Mouse (Mus musculus): Measurements from ENCODE around the gene Vwa8.

Vwa8 gene

DNA sequence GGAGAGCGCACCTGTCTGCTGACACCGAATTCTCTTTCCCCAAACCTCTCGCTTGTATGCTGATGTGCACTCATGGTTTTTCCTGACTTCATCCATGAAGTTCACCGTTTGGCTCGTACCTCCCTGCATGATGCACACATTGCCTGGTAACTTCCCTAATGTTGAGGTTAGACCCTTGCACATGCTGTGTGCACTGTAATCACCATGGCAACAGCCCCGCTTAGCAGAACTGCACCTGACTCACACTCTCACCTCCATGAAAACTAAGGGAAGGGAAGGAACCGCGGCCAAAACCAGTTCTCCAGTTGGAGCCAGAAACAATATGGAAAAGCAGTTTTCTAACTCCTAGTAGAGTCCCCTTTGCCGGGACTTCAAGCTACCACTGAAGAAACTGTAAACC lies 294.8 kb downstream of the Vwa8 start:
- no peak for DNase-seq (ENCODE audit: low spot score)

GRCm38 (mm10) chr14:79144278-79145224 lies 295.7 kb downstream of the Vwa8 start:
- no peak for DNase-seq (ENCODE audit: low spot score)

DNA sequence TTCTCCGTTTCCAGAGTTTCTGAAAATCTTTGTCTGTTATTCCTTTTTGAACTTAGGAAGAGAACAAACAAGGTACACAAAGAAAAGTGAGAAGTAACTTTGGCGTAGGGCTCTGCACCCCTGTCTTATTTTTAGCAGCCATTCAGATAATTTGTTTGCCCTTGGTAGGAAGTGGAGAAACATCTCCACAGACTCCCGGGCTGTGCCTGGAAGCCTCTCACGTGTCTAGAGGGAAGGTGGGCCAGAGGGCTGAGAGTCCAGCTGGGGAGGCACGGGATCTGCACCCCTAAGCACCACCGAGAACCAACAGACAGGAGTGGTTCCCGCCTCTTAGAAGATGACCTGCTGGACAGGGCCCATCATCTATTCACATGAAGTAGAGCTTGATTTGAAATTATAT lies 302.9 kb downstream of the Vwa8 start:
- DNase-seq (ENCODE audit: low spot score), result no peak

DNA sequence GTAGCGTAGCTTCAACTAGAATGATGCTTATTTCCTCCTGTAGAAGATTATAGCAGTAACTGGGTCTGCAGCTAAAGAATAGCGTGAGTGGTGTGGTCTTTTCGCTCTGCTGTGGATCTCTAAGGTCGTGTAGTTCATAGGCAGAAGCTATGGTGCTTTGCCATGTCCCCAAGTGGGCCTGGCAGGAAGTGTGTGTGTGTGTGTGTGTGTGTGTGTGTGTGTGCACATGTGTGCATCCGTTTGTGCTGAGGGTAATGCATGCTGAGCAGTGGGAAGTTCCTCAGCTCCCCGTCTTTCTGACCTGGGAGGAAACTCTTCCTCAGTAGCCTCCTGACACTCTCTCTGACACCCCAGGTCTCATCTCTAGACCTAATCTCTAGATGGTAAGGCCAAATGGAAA lies 305.0 kb downstream of the Vwa8 start:
- no peak for DNase-seq (ENCODE audit: low spot score)

- DNase-seq (ENCODE audit: low spot score), result no peak
Observed at GRCm38 (mm10) chr14:79154961-79155360, 306.1 kb downstream of the Vwa8 start.

DNA sequence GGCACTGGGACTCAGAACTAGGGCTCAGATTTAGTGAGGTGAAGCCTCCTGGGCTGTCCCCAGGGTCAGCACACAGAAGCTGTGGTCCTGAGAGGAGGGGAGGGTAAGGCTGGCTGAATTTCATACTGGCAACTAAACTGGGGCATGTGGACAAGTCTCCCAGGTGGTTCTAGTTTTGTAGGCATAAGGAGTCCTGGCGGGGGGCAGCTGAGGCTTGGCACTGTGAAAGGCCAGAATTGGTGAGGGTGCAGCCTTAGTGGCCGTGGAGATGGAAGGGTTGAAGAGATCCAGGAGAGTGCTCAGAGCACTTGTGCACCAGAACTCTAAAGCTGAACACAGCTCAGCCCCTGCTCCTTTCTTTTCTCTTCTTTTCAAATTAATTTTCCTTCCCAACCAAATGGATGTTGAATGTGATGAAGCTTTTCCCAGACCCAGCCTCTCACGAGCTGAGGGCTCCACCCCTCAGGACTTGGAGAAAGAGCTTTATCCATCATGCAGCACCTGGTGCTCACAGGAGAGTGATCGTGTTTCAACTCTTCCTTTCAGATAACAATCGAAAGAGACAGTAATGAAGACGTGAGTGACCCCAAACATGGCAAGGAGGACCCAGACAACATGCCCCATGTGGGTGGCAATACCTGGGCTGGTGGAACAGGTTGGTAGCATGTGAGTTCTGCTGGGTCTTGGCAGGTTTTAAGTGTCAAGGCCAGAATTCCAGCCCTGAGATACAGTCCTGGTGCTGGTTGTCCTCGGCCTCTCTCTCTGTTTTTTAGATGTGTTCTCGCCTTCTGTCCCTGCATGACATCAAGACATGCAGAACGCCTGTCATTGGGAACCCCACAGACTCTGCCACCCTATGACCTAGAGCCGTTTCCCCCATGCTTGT lies 307.9 kb downstream of the Vwa8 start:
- DNase-seq (ENCODE audit: low spot score), result no peak

GRCm38 (mm10) chr14:79157451-79158218 lies 308.8 kb downstream of the Vwa8 start:
- DNase-seq (ENCODE audit: low spot score), result peak; percentile 27

DNA sequence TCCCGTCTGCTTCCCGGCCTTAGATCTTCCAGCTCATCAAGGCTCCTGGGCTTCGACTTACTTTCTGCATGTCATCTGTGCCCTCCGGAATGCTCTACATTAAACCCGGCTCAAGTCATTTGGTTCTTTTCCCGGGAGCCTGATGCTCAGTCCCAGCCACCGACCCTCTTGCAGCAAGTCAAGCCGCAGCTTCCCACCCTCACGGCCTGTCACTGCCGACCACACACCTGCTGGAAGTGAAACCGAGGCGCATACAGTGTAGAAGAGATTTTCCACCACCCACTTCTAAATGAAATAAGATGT lies 309.3 kb downstream of the Vwa8 start:
- no peak for DNase-seq (ENCODE audit: low spot score)

GRCm38 (mm10) chr14:79158673-79159200 lies 309.9 kb downstream of the Vwa8 start:
- DNase-seq (ENCODE audit: low spot score), result no peak

GRCm38 (mm10) chr14:79159451-79159850 lies 310.6 kb downstream of the Vwa8 start:
- DNase-seq (ENCODE audit: low spot score), result no peak

GRCm38 (mm10) chr14:79160486-79160885 lies 311.6 kb downstream of the Vwa8 start:
- DNase-seq (ENCODE audit: low spot score), result no peak

DNA sequence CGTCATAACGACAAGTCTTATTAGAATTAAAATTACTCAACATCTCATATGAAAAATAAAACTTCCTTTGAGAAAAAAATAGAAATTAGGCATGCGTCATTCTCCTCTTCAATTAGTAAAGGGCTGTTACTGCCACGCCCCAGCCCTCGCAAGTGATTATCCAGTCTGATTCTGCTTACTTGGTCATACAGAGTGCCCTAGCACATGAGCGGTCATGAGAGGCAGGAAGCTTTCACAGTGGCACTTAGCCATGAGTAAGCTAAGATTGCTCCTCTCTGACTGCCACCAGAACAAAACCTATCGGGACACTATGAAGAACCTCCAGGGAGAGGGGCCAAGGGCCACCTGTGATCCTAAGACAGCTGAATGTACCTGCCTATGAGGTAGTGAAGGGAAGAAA lies 312.1 kb downstream of the Vwa8 start:
- DNase-seq (ENCODE audit: low spot score), result no peak

DNA sequence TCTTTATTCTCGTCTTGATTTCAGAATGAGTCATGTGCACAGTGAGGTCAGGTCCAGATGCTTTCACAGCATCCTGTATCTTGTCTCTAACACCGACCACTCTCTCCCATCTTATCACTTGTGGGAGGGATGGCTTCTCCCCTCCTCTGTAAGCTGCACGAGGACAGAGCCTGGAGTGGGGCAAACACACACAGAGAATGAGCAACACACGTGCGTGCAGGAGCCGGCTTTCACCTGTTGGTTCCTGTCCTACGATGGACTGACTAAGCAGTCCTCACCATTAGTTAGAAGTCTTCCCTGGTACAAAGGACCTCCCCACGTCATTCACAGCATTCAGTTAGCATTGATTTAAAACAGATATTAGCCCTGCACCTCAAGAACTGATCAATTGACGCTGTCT lies 312.9 kb downstream of the Vwa8 start:
- no peak for DNase-seq (ENCODE audit: low spot score)

DNA sequence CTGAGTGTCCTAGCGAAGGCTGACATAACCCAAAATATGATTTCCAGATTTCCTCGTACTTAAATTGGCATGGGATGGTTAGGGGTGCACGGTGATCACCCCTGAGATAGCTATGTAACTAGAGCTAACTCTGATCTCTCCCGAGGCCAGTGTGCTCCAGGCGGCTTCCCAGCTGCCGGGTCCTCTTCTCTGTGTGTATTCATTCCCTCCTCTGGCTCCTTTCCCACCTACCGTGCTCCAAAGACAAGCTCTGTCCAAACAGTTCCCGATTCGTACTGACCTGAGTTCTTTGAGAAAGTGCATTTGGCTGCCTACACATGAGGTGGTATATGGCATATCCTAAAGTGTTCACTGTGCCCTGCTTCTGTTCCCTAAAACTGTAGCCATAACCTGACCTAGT lies 313.8 kb downstream of the Vwa8 start:
- DNase-seq (ENCODE audit: low spot score), result no peak

GRCm38 (mm10) chr14:79164334-79164733 lies 315.5 kb downstream of the Vwa8 start:
- no peak for DNase-seq (ENCODE audit: low spot score)

DNA sequence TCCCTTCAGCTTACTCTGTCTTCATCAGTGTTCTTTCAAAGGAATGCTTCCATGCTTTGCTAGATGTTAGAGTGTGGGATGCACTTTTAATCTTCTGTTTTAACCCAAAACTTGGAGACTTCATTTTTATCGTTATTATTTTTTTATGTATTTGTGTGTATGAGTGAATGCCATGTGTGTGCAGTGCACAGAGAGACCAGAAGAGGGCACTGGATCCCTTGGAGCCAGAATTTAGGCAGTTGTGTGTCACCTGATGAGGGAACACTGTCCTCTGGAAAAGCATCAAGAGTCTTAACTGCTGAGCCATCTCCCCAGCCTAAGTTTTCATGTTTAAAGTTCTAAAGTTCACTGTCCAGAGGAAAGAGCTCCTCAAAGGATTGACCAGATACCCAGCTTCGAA lies 316.1 kb downstream of the Vwa8 start:
- no peak for DNase-seq (ENCODE audit: low spot score)

DNA sequence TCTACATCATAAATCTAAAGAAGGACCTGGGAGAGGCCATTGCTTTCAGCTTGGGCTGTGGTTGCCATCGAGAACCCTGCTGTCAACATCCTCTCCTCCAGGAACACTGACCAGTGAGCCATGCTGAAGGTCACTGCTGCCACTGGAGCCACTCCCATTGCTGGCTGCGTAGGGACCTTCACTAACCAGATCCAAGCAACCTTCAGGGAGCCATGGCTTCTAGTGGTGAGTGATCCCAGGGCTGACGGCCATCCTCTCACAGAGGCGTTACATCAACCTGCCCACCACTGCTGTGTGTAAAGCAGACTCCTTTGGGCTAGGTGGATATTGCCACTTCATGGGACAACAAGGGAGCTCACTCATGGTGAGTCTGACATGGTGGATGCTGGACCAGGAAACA lies 325.7 kb downstream of the Vwa8 start:
- DNase-seq (ENCODE audit: low spot score), result no peak

DNA sequence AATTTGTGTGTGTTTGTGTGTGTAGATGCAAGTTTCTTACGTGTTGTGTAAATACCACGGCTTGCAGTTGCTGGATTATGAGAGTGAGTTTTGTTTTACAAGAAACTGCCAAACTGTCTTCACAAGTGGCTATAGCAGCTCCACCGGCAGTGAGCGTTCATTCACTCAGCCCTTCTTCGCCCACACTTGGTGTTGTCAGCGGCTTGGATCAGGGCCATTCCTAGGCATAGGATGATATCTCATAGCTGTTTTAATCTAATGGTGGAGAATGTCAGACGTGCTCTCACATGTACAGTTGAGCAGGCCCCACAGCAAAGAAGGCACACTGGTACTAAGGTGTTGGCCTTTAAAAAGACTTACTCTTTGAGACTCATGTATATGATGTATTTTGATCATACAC lies 328.9 kb downstream of the Vwa8 start:
- no peak for DNase-seq (ENCODE audit: low spot score)

GRCm38 (mm10) chr14:79178247-79178646 lies 329.4 kb downstream of the Vwa8 start:
- no peak for DNase-seq (ENCODE audit: low spot score)

GRCm38 (mm10) chr14:79180078-79180730 lies 331.4 kb downstream of the Vwa8 start:
- DNase-seq (ENCODE audit: low spot score), result no peak

DNA sequence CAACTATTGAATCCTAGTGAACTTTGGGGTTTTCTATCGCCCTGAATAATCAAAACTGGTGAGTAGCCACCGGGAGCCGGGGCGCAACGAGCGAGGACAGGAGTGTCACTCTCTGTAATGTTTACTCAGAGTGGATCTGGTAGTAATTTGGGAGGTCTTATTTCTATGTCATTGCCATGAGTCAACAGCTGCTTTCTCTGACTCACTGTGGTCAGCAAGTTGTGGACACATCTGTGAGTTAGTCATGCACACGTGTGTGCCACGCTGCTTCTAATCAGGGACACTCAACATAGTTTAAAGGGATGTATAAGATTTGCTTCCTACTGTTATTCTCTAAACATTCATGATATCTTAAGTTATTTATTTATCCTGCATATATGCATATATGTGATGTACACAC lies 332.9 kb downstream of the Vwa8 start:
- no peak for DNase-seq (ENCODE audit: low spot score)

GRCm38 (mm10) chr14:79182801-79183200 lies 333.9 kb downstream of the Vwa8 start:
- DNase-seq (ENCODE audit: low spot score), result no peak

Measured in ovary, postnatal 10 days (tissue).